Mouse (Mus musculus): ENCODE data around the gene Notum.

DNA sequence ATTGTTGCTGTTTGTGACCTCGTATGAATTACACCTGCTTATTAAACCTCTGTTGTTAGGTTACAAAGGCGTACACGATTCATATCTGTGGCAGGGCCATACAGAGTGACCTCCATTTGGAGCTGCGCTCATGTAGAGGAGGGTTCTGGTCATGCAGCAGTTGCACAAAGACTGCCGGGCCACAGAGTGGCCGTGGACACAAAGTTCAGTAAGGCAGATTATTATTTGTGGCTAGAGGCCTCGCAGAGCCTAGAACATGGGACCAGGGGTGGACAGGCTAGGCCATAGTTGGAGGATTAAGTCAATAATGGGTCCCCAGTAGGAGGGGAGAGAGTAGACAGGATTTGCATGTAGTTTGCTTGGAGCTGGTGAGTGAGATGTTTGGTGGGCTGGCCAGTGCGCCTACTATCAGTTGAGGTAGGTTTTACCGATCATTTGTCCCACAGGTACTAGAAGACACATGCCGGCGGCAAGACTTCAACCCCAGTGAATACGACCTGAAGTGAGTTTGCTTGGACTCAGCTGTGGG is 12.7 kb upstream of the Notum start:
- TF ChIP-seq CTCF (IDR thresholded peaks at IDR 0.05; ENCODE audit: control insufficient read depth, insufficient read depth, insufficient read length) (no peak), FOSL1 (IDR thresholded peaks at IDR 0.05; ENCODE audit: insufficient read depth, low read length, poor library complexity, severe bottlenecking) (no peak), MYOG (IDR thresholded peaks at IDR 0.05; ENCODE audit: control insufficient read depth, extremely low read depth, insufficient read length) (no peak), CEBPB (IDR thresholded peaks at IDR 0.05; ENCODE audit: low read depth) (no peak)
